Mouse (Mus musculus) midbrain, postnatal 0 days (tissue): ENCODE measurements around the gene Eri3. TPM values are rescaled to one million over a fixed set of nuclear protein-coding genes. Genes with fewer than 3 reads are reported as not detected.

Experiments
- ATAC-seq: fragments of 200-750 bp; cut with Nextera tagmentation; 2 replicates; pipeline ENCODE4 v1.8.0; 2017; ENCODE audit warnings: moderate number of reproducible peaks, mild to moderate bottlenecking, moderate TSS enrichment, moderate library complexity; ENCODE audit not compliant: low FRiP score
- DNase-seq: peaks from one replicate; pipeline ENCODE4 v3.0.0-alpha.2; 2015; ENCODE audit warnings: low spot score
- H3K27ac ChIP-seq: fragments of 300-500 bp; sonication (generic); 2 replicates; pipeline ENCODE4 v1.5.1; 2014; ENCODE audit warnings: low read depth, mild to moderate bottlenecking, low read length, mixed read lengths
- H3K27me3 ChIP-seq: fragments of 300-500 bp; sonication (generic); 2 replicates; pipeline ENCODE4 v1.6.1; 2014; ENCODE audit warnings: low read length, control low read depth, mixed read lengths; ENCODE audit not compliant: insufficient read depth
- H3K36me3 ChIP-seq: fragments of 300-500 bp; sonication (generic); 2 replicates; pipeline ENCODE4 v1.6.1; 2014; ENCODE audit warnings: low read length, control low read depth, mixed read lengths; ENCODE audit not compliant: insufficient read depth
- H3K4me1 ChIP-seq: fragments of 300-500 bp; sonication (generic); 2 replicates; pipeline ENCODE4 v1.6.1; 2014; ENCODE audit warnings: mild to moderate bottlenecking, control low read depth, antibody characterized with exemption, low read length, mixed read lengths; ENCODE audit not compliant: insufficient read depth
- H3K4me2 ChIP-seq: fragments of 300-500 bp; sonication (generic); 2 replicates; pipeline ENCODE4 v1.6.1; 2014; ENCODE audit warnings: low read depth, mild to moderate bottlenecking, low read length, mixed read lengths; ENCODE audit not compliant: poor library complexity, severe bottlenecking
- H3K4me3 ChIP-seq: fragments of 300-500 bp; sonication (generic); 2 replicates; pipeline ENCODE4 v1.5.1; 2014; ENCODE audit warnings: low read depth, mild to moderate bottlenecking, low read length, moderate library complexity
- H3K9ac ChIP-seq: fragments of 300-500 bp; sonication (generic); replicated peaks from 2 replicates; pipeline ENCODE4 v1.6.1; 2014; ENCODE audit warnings: mild to moderate bottlenecking, low read length, moderate library complexity, mixed read lengths; ENCODE audit not compliant: poor library complexity, severe bottlenecking
- H3K9me3 ChIP-seq: fragments of 300-500 bp; sonication (generic); 2 replicates; pipeline ENCODE4 v1.6.1; 2016; ENCODE audit warnings: low read length, control low read depth
- CTCF ChIP-seq: IDR thresholded peaks from 2 replicates; pipeline ENCODE4 v1.5.1; 2016; ENCODE audit warnings: antibody characterized with exemption, mild to moderate bottlenecking
- WGBS: fragments of 180-500 bp; shearing (Covaris S2); extraction: QIAGEN DNeasy Blood & Tissue Kit; methylation state at CpG from one replicate; pipeline ENCODE4 v1.1.7; 2014; 5-methylcytosine and 5-hydroxymethylcytosine counted together
- microRNA-seq: library from miRNA; unstranded; fragments of <30 nt; microRNA quantifications from one replicate; pipeline ENCODE4, GENCODE M21; 2016; ENCODE audit warnings: borderline number of aligned reads
- polyA plus RNA-seq: library from polyadenylated mRNA; unstranded; fragments of >200 nt; fragmentation: Nextera tagmentation; extraction: Ambion mirVana; gene quantifications from 2 replicates; pipeline ENCODE4 v1.2.1, GENCODE M21; 2015
- total RNA-seq: library from RNA; depleted of rRNA; stranded (reverse); fragments of >200 nt; gene quantifications from 2 replicates; pipeline ENCODE4 v1.2.3, GENCODE M21; 2014; rRNA removed

Eri3 gene
- total and polyA plus RNA-seq, 2 experiments from 2014 or later, result 291 to 323 TPM

- Histone ChIP-seq H3K4me3 (no peak overlapping the region), H3K4me1 (no peaks in the 10 kb centered on the region), H3K9me3 (no peaks in the 10 kb centered on the region), H3K27me3 (no peaks in the 10 kb centered on the region), H3K4me2 (no peak overlapping the region), H3K9ac (no peak overlapping the region), H3K27ac (no peak overlapping the region), H3K36me3 (no peaks in the 10 kb centered on the region)
- ATAC-seq (no peak), DNase-seq (no peak)
- no peak for TF ChIP-seq CTCF
- WGBS, result 79% methylated on average over 6 of the region's 6 CpGs
These were observed 163.3 kb downstream of the Eri3 start for GRCm38 (mm10) chr4:117713303-117714098.

Small RNA genes within 50 kb of the gene (microRNA-seq; reads per million reads assigned to microRNA genes)
- not detected for gene Gm25559

Other genes starting within 250 kb of the Eri3 start
- gene Rnf220, start 53.3 kb upstream of the Eri3 start, total RNA-seq, result 174 and 192 TPM in 2 replicates
- 115 and 122 TPM in 2 replicates for gene Rnf220, start 53.3 kb upstream of the Eri3 start, polyA plus RNA-seq
- gene Dmap1, start 131.9 kb downstream of the Eri3 start, total RNA-seq, result 62.6 and 69.5 TPM in 2 replicates
- gene Dmap1, start 131.9 kb downstream of the Eri3 start, polyA plus RNA-seq, result 89.7 and 95.1 TPM in 2 replicates
- not detected in 2 replicates for gene Gm12845, start 174.0 kb downstream of the Eri3 start, total RNA-seq
- gene Gm12845, start 174.0 kb downstream of the Eri3 start, polyA plus RNA-seq, result not detected in 2 replicates
- gene Klf17, start 215.3 kb downstream of the Eri3 start, total RNA-seq, result not detected in 2 replicates
- not detected in 2 replicates for gene Klf17, start 215.3 kb downstream of the Eri3 start, polyA plus RNA-seq